Mouse (Mus musculus) kidney, postnatal 0 days (tissue): ENCODE data around the gene Actr5. TPM values are rescaled to one million over a fixed set of nuclear protein-coding genes. Genes with fewer than 3 reads are reported as not detected.

Experiments used
- ATAC-seq: fragments of 200-750 bp; cut with Nextera tagmentation; replicated peaks from 2 replicates; pipeline ENCODE4 v1.8.0; 2017; ENCODE audit warnings: low read depth, moderate number of reproducible peaks, moderate TSS enrichment, moderate library complexity; ENCODE audit not compliant: low FRiP score
- DNase-seq: peaks from one replicate; pipeline ENCODE4 v3.0.0-alpha.2; 2016; ENCODE audit warnings: low spot score
- H3K27ac ChIP-seq: fragments of 300-500 bp; sonication (generic); 2 replicates; pipeline ENCODE4 v1.5.1; 2014; ENCODE audit warnings: mild to moderate bottlenecking
- H3K27me3 ChIP-seq: fragments of 300-500 bp; sonication (generic); 2 replicates; pipeline ENCODE4 v1.6.1; 2014; ENCODE audit warnings: low read length, mixed read lengths; ENCODE audit not compliant: insufficient read depth
- H3K36me3 ChIP-seq: fragments of 300-500 bp; sonication (generic); 2 replicates; pipeline ENCODE4 v1.6.1; 2014; ENCODE audit warnings: low read length, mixed read lengths; ENCODE audit not compliant: insufficient read depth
- H3K4me1 ChIP-seq: fragments of 300-500 bp; sonication (generic); replicated peaks from 2 replicates; pipeline ENCODE4 v1.6.1; 2014; ENCODE audit warnings: antibody characterized with exemption, low read length, mixed read lengths; ENCODE audit not compliant: insufficient read depth
- H3K4me2 ChIP-seq: fragments of 300-500 bp; sonication (generic); 2 replicates; pipeline ENCODE4 v1.6.1; 2014; ENCODE audit warnings: mild to moderate bottlenecking, low read length, moderate library complexity, mixed read lengths
- H3K4me3 ChIP-seq: fragments of 300-500 bp; sonication (generic); replicated peaks from 2 replicates; pipeline ENCODE4 v1.5.1; 2014; ENCODE audit warnings: low read depth, low read length
- H3K9ac ChIP-seq: fragments of 300-500 bp; sonication (generic); 2 replicates; pipeline ENCODE4 v1.6.1; 2014; ENCODE audit warnings: low read depth, low read length
- H3K9me3 ChIP-seq: fragments of 300-500 bp; sonication (generic); replicated peaks from 2 replicates; pipeline ENCODE4 v1.6.1; 2016; ENCODE audit warnings: low read length, inconsistent platforms, mixed read lengths
- CTCF ChIP-seq: IDR thresholded peaks from 2 replicates; pipeline ENCODE4 v1.5.1; 2016; ENCODE audit warnings: antibody characterized with exemption, low read depth, mild to moderate bottlenecking, moderate library complexity
- WGBS: fragments of 180-500 bp; shearing (Covaris S2); extraction: QIAGEN DNeasy Blood & Tissue Kit; methylation state at CpG from one replicate; pipeline ENCODE4 v1.1.7; 2014; 5-methylcytosine and 5-hydroxymethylcytosine counted together
- polyA plus RNA-seq: library from polyadenylated mRNA; unstranded; fragments of >200 nt; fragmentation: Nextera tagmentation; extraction: Ambion mirVana; gene quantifications from 2 replicates; pipeline ENCODE4 v1.2.1, GENCODE M21; 2015

Gene Actr5
- polyA plus RNA-seq, 1 experiment from 2014 or later: 9.1 TPM

- DNase-seq (no peak), ATAC-seq (no peak)
- H3K9ac ChIP-seq: no peak overlapping the region
- H3K9me3 ChIP-seq: no peaks in the 10 kb centered on the region
- TF ChIP-seq CTCF: no peak
- no peak overlapping the region for H3K27ac ChIP-seq
- H3K36me3 ChIP-seq: no peaks in the 10 kb centered on the region
- 12% methylated on average over 10 of the region's 10 CpGs for WGBS
- peaks cover 93% of the 10 kb centered on the region for H3K27me3 ChIP-seq
- H3K4me3 ChIP-seq: no peak overlapping the region
- peaks cover 11% of the 10 kb centered on the region; the same call in 1 of the 2 replicates for H3K4me1 ChIP-seq
- H3K4me2 ChIP-seq: no peak overlapping the region
These were observed 11.9 kb upstream of the Actr5 start for GRCm38 (mm10) chr2:158612671-158613250.

GRCm38 (mm10) chr2:158613541-158614417 is 10.9 kb upstream of the Actr5 start:
- no peak overlapping the region for H3K27ac ChIP-seq
- peaks cover 11% of the 10 kb centered on the region; the same call in 1 of the 2 replicates for H3K4me1 ChIP-seq
- 4% methylated on average over 53 of the region's 53 CpGs for WGBS
- H3K36me3 ChIP-seq: no peaks in the 10 kb centered on the region
- H3K4me2 ChIP-seq: no peak overlapping the region
- peaks cover 90% of the 10 kb centered on the region for H3K27me3 ChIP-seq
- ATAC-seq (no peak; the same call in 1 of the 2 replicates), DNase-seq (peak; percentile 51)
- H3K9ac ChIP-seq: no peak overlapping the region
- H3K9me3 ChIP-seq: no peaks in the 10 kb centered on the region
- TF ChIP-seq CTCF: peak; percentile 65
- H3K4me3 ChIP-seq: no peak overlapping the region

- Histone ChIP-seq H3K27me3 (peaks cover 83% of the 10 kb centered on the region), H3K4me3 (no peak overlapping the region), H3K4me2 (peak overlapping the region; percentile 23; the same call in 1 of the 2 replicates), H3K9me3 (no peaks in the 10 kb centered on the region), H3K27ac (no peak overlapping the region), H3K36me3 (no peaks in the 10 kb centered on the region), H3K4me1 (peaks cover 11% of the 10 kb centered on the region; the same call in 1 of the 2 replicates), H3K9ac (no peak overlapping the region)
- no peak for TF ChIP-seq CTCF
- WGBS: 2% methylated on average over 47 of the region's 47 CpGs
- ATAC-seq (no peak), DNase-seq (no peak)
These were observed 10.2 kb upstream of the Actr5 start for GRCm38 (mm10) chr2:158614418-158614955.

DNA sequence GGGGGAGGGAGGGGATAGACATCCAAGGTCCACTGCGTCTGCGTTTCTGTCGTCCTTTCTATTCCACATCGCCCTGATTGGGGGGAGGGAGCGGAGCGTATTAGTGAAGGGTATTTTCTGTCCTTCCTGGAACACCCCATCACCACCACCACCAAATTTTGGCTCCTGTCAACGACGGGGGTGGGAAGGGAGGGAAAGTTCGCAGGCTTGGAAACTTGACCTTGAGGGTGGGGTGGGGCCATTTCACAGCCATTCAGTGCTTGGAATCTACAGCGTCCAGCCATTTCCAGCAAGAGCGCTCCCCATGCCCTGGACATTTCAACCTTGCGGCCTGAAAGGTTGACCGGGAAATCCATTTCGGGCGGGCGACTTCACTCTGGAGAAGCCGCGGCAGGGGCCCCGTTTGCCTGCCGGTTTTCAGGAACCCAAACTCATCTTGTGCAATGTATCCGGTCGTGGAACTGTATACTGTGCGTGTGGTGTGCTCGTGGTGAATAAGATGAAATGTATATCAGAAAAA is 9.5 kb upstream of the Actr5 start:
- ATAC-seq (no peak), DNase-seq (no peak)
- peaks cover 75% of the 10 kb centered on the region for H3K27me3 ChIP-seq
- H3K9ac ChIP-seq: no peak overlapping the region
- no peaks in the 10 kb centered on the region for H3K36me3 ChIP-seq
- H3K4me1 ChIP-seq: peaks cover 11% of the 10 kb centered on the region; the same call in 1 of the 2 replicates
- no peak for TF ChIP-seq CTCF
- H3K27ac ChIP-seq: no peak overlapping the region
- H3K4me3 ChIP-seq: no peak overlapping the region
- under 1% methylated on average over 24 of the region's 24 CpGs for WGBS
- peak overlapping the region; percentile 23; the same call in 1 of the 2 replicates for H3K4me2 ChIP-seq
- H3K9me3 ChIP-seq: no peaks in the 10 kb centered on the region

GRCm38 (mm10) chr2:158615702-158616101 is 9.0 kb upstream of the Actr5 start:
- H3K4me2 ChIP-seq: no peak overlapping the region
- no peak overlapping the region for H3K27ac ChIP-seq
- DNase-seq (no peak), ATAC-seq (no peak)
- WGBS: 4% methylated on average over 13 of the region's 13 CpGs
- H3K27me3 ChIP-seq: peaks cover 70% of the 10 kb centered on the region
- peaks cover 7% of the 10 kb centered on the region; the same call in 1 of the 2 replicates for H3K4me1 ChIP-seq
- no peaks in the 10 kb centered on the region for H3K36me3 ChIP-seq
- no peak for TF ChIP-seq CTCF
- H3K9me3 ChIP-seq: no peaks in the 10 kb centered on the region
- H3K4me3 ChIP-seq: no peak overlapping the region
- no peak overlapping the region for H3K9ac ChIP-seq

DNA sequence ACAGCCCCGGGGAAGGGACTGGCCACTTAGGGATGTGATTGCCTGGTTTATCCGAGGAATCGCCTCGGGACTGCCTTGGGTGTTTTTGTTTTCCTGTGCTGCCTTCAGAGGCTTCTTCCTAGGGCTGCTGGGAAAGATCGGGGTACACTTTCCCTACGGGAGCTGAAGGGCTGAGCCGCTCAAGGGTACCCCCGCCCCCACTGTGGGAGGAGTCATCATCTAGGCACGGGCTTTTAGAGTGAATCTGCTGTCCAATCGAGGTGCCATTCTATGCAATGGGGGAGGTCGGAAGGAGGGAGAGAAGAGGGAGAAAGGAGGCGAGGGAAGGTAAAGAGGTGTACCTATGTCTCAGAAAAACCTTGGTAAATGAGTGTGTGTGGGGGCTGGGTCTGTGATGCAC is 8.4 kb upstream of the Actr5 start:
- no peak for ATAC-seq
- no peaks in the 10 kb centered on the region for H3K36me3 ChIP-seq
- no peaks in the 10 kb centered on the region for H3K9me3 ChIP-seq
- H3K4me2 ChIP-seq: no peak overlapping the region
- TF ChIP-seq CTCF: no peak
- no peak overlapping the region for H3K27ac ChIP-seq
- WGBS: under 1% methylated on average over 12 of the region's 12 CpGs
- no peak for DNase-seq
- H3K4me1 ChIP-seq: peaks cover 3% of the 10 kb centered on the region; the same call in 1 of the 2 replicates
- H3K27me3 ChIP-seq: peaks cover 66% of the 10 kb centered on the region
- H3K9ac ChIP-seq: no peak overlapping the region
- H3K4me3 ChIP-seq: no peak overlapping the region; the same call in 1 of the 2 replicates
